Comparison of ENCODE assay signal across 31 mouse cellular contexts in the genomic region with DNA sequence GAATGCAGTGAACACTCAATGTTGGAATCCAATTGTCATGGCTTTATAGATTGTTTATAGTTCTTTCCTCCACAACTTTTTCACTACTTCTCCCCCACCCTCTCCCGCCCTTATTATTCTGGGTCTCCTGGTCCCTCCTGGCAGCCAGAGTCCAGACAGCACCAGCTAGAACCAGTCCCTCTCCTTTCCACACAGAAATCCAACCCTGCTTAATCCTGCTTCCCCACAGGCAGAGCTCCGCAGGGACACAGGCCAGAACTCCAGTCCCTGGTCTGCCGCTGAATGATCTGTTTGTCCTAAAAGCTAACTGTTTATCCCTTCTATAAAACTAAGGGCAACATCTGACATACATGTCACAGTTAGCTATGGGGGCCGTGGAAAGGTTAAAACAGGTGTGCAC. TPM values are rescaled to one million over a fixed set of nuclear protein-coding genes. Genes with fewer than 3 reads are reported as not detected.
DNase-seq lines count a peak whose midpoint lies in the region; ATAC-seq and TF ChIP-seq lines count a peak whose summit lies in the region.
"Had no signal": no experiment of that assay in that cellular context is flagged by ENCODE, and none has a peak within 500 bp of the region (broad histone marks: within the 10 kb centered on the region; RNA-seq: fewer than 3 reads in every experiment).

No protein-coding gene starts in this region.

- H3K9me3 ChIP-seq in kidney, embryonic 14.5 days (ENCODE audit: control insufficient read depth, low read length), result no peaks in the 10 kb centered on the region
- H3K9me3 ChIP-seq in stomach, postnatal 0 days (ENCODE audit: control insufficient read depth, low read length), result no peaks in the 10 kb centered on the region
- H3K9me3 ChIP-seq: embryonic facial prominence, embryonic 13.5 days; forebrain, embryonic 10.5 days; heart, embryonic 13.5 days; hindbrain, embryonic 10.5 days; midbrain, embryonic 10.5 days; midbrain, embryonic 15.5 days had no signal

- no peak overlapping the region for H3K4me2 ChIP-seq in kidney, embryonic 14.5 days (replicated peaks; ENCODE audit: low read depth, low read length)
- no peak overlapping the region for H3K4me2 ChIP-seq in stomach, postnatal 0 days (replicated peaks; ENCODE audit: low read depth)
- H3K4me2 ChIP-seq: embryonic facial prominence, embryonic 13.5 days; heart, embryonic 13.5 days; midbrain, embryonic 15.5 days had no signal

- H3K27me3 ChIP-seq in kidney, embryonic 14.5 days (ENCODE audit: control insufficient read depth, insufficient read depth, low read length), result no peaks in the 10 kb centered on the region
- no peaks in the 10 kb centered on the region for H3K27me3 ChIP-seq in stomach, postnatal 0 days (ENCODE audit: control insufficient read depth, insufficient read depth, low read length)
- H3K27me3 ChIP-seq: embryonic facial prominence, embryonic 13.5 days; heart, embryonic 13.5 days; midbrain, embryonic 15.5 days had no signal

- no peak overlapping the region for H3K4me3 ChIP-seq in kidney, embryonic 14.5 days (ENCODE audit: low read length)
- H3K4me3 ChIP-seq in stomach, postnatal 0 days (ENCODE audit: low read depth, low read length), result no peak overlapping the region
- H3K4me3 ChIP-seq: embryonic facial prominence, embryonic 13.5 days; forebrain, embryonic 10.5 days; heart, adult 2 months; heart, embryonic 13.5 days; hindbrain, embryonic 10.5 days; midbrain, embryonic 10.5 days; midbrain, embryonic 15.5 days had no signal

- peaks cover 36% of the 10 kb centered on the region for H3K4me1 ChIP-seq in kidney, embryonic 14.5 days (ENCODE audit: control insufficient read depth, insufficient read depth, low read length)
- 0 out of 2 replicates have a peak, but pooled peaks cover 9% of the 10 kb centered on the region for H3K4me1 ChIP-seq in stomach, postnatal 0 days (replicated peaks; ENCODE audit: control insufficient read depth, insufficient read depth)

- no peak for ATAC-seq in kidney, embryonic 14.5 days (ENCODE audit: low FRiP score, low TSS enrichment)
- ATAC-seq in stomach, postnatal 0 days (ENCODE audit: low FRiP score, low TSS enrichment), result no peak
- ATAC-seq: CD4-positive, CD25-positive, alpha-beta regulatory T cell, adult 4 months; forebrain, postnatal 0 days; hindbrain, embryonic 16.5 days; midbrain, embryonic 15.5 days had no signal

- 91% methylated on average over 4 of the region's 4 CpGs for WGBS in kidney, embryonic 14.5 days
- WGBS in stomach, postnatal 0 days, result 53% methylated on average over 4 of the region's 4 CpGs

- H3K36me3 ChIP-seq in kidney, embryonic 14.5 days (ENCODE audit: control insufficient read depth, insufficient read depth, low read length), result no peaks in the 10 kb centered on the region; the same call in 1 of the 2 replicates
- no peaks in the 10 kb centered on the region for H3K36me3 ChIP-seq in stomach, postnatal 0 days (ENCODE audit: control insufficient read depth, insufficient read depth, low read length)
- H3K36me3 ChIP-seq: embryonic facial prominence, embryonic 13.5 days; forebrain, embryonic 10.5 days; G1E; heart, embryonic 13.5 days; hindbrain, embryonic 10.5 days; midbrain, embryonic 10.5 days; midbrain, embryonic 15.5 days had no signal

- H3K27ac ChIP-seq in kidney, embryonic 14.5 days (ENCODE audit: low read depth, low read length), result no peak overlapping the region
- no peak overlapping the region for H3K27ac ChIP-seq in stomach, postnatal 0 days (replicated peaks)
- H3K27ac ChIP-seq: embryonic facial prominence, embryonic 13.5 days; forebrain, embryonic 10.5 days; heart, adult 2 months; heart, embryonic 13.5 days; hindbrain, embryonic 10.5 days; liver, embryonic 14.5 days; midbrain, embryonic 10.5 days; midbrain, embryonic 15.5 days had no signal

- TF ChIP-seq EP300 in stomach, postnatal 0 days (optimal IDR thresholded peaks at IDR 0.05), result no peak

- TF ChIP-seq CTCF in stomach, postnatal 0 days (IDR thresholded peaks at IDR 0.05; ENCODE audit: low read depth), result no peak

- DNase-seq in kidney, adult 18-20 months, result peak; percentile 57
- peak; percentile 64 for DNase-seq in ES-CJ7 (ENCODE audit: low read depth, low spot score)
- peak; percentile 54 for DNase-seq in R1 (ENCODE audit: low read depth, low spot score)
- peak; percentile 64 for DNase-seq in kidney, postnatal 10 days
- no peak for DNase-seq in stomach, postnatal 0 days (ENCODE audit: low spot score)
- DNase-seq in cerebellum, adult 11-12 months, result no peak
- DNase-seq in layer of hippocampus, adult 11-12 months (ENCODE audit: low spot score), result no peak
- DNase-seq: cerebellum, adult 8-10 months; cerebellum, postnatal 36 days; forebrain, postnatal 0 days; heart, adult 2 months; heart, postnatal 10 days; layer of hippocampus, adult 9-11 months; liver; lung, adult 2 months; lung, postnatal 14 days; right cerebral cortex, adult 18-20 months; spleen, adult 18-20 months; thymus, adult 18-20 months; thymus, postnatal 25 days had no signal

- no peak overlapping the region for H3K9ac ChIP-seq in kidney, embryonic 14.5 days (ENCODE audit: low read depth, low read length)
- no peak overlapping the region for H3K9ac ChIP-seq in stomach, postnatal 0 days (ENCODE audit: low read length)
- H3K9ac ChIP-seq: embryonic facial prominence, embryonic 13.5 days; forebrain, postnatal 0 days; heart, embryonic 13.5 days; liver, embryonic 14.5 days; midbrain, embryonic 15.5 days had no signal

RNA-seq across cellular contexts. Expression of gene Zfp704, which starts 6.0 kb away (rescaled TPM):
- 11.7 and 14.8 TPM in 2 replicates for polyA plus RNA-seq in kidney, embryonic 14.5 days (2014; fragmentation: Nextera tagmentation; extraction: Ambion mirVana)
- polyA plus RNA-seq in stomach, postnatal 0 days (2015; fragmentation: Nextera tagmentation; extraction: Ambion mirVana), result 3.4 and 3.9 TPM in 2 replicates

Comparison
In these comparisons a context has a peak if more than half of its experiments do, and no peak if none do; other contexts are left out.
1. DNase-seq: peak in kidney, adult 18-20 months (single experiment), ES-CJ7 (single experiment), R1 (single experiment) and kidney, postnatal 10 days (single experiment); none in stomach, postnatal 0 days (single experiment), cerebellum, adult 11-12 months (single experiment) and layer of hippocampus, adult 11-12 months (single experiment).